Mouse (Mus musculus) kidney, adult 2 months (tissue): Measurements from ENCODE around the gene Slfn3.

ENCODE experiments used
- CTCF ChIP-seq: fragments of 200-500 bp; conservative IDR thresholded peaks from 2 replicates; pipeline ENCODE4 v1.5.1; 2011; ENCODE audit warnings: low read depth, mild to moderate bottlenecking, control low read depth, low read length, moderate library complexity, mixed read lengths; ENCODE audit not compliant: insufficient read depth, insufficient read length
- POLR2A ChIP-seq: fragments of 200-500 bp; IDR thresholded peaks from one replicate; pipeline ENCODE4 v1.6.1; 2011; ENCODE audit warnings: low read depth, low read length, control low read depth

DNA sequence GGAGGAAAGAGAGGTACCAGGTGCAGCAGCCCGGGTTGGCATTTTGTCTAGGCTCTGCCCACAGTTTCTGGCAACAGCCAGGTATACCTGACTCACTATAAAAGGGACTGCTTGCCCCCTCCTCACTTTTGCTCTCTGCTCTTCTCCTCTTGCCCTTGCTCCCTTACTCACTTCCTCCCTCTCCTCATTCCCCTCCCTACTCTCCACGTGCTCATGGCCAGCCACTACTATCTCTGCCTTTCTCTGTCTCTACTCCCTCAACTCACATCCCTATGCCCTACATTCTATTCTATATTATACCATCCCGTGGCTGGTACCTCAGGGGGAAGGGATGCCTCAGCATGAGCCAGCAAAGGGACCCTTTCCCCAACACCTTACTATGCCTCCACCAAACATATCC lies 33.6 kb downstream of the Slfn3 start:
- TF ChIP-seq POLR2A (no peak), CTCF (no peak)
